In genomic region chr17:69207562-69208312, GRCm38 (mm10) we compare ENCODE assay signal across 16 mouse cellular contexts.
DNase-seq lines count a peak whose midpoint lies in the region; ATAC-seq lines count a peak whose summit lies in the region.
"Had no signal": no experiment of that assay in that cellular context is flagged by ENCODE, and none has a peak within 500 bp of the region (broad histone marks: within the 10 kb centered on the region; RNA-seq: fewer than 3 reads in every experiment).

No protein-coding gene starts in this region.

- DNase-seq in kidney, postnatal 36 days, result no peak
- no peak for DNase-seq in midbrain, embryonic 10.5 days (ENCODE audit: low spot score)
- no peak for DNase-seq in heart, postnatal 14 days
- no peak for DNase-seq in adrenal gland, adult 18-20 months (ENCODE audit: low spot score in 2 of 2)
- DNase-seq in gastrocnemius, postnatal 14 days, result no peak
- DNase-seq: adrenal gland, postnatal 10 days; liver, embryonic 13.5 days; lung, postnatal 14 days; right cerebral cortex, postnatal 14 days; thymus, postnatal 25 days had no signal

- intact Hi-C loops in heart, postnatal 14 days (cut with DNase I), result no loop called here
- intact Hi-C loops in gastrocnemius, postnatal 14 days (cut with DNase I; ENCODE audit: low total_unique reads), result no loop called here

- no peaks in the 10 kb centered on the region for H3K4me1 ChIP-seq in kidney, embryonic 14.5 days (ENCODE audit: control insufficient read depth, insufficient read depth, low read length)
- H3K4me1 ChIP-seq in forebrain, embryonic 16.5 days (replicated peaks; ENCODE audit: control insufficient read depth, insufficient read depth, low read length), result peaks cover 7% of the 10 kb centered on the region
- H3K4me1 ChIP-seq in midbrain, embryonic 10.5 days, result peaks cover 9% of the 10 kb centered on the region
- peaks cover 10% of the 10 kb centered on the region for H3K4me1 ChIP-seq in neural tube, embryonic 15.5 days
- H3K4me1 ChIP-seq: liver, embryonic 13.5 days had no signal

- no peaks in the 10 kb centered on the region for H3K9me3 ChIP-seq in kidney, embryonic 14.5 days (ENCODE audit: control insufficient read depth, low read length)
- H3K9me3 ChIP-seq in forebrain, embryonic 16.5 days (ENCODE audit: control insufficient read depth, low read length), result no peaks in the 10 kb centered on the region; the same call in 1 of the 2 replicates
- peaks cover 3% of the 10 kb centered on the region; the same call in 1 of the 2 replicates for H3K9me3 ChIP-seq in midbrain, embryonic 10.5 days (replicated peaks)
- no peaks in the 10 kb centered on the region for H3K9me3 ChIP-seq in neural tube, embryonic 15.5 days (replicated peaks)
- H3K9me3 ChIP-seq: heart, embryonic 10.5 days; liver, embryonic 13.5 days had no signal

- no peaks in the 10 kb centered on the region for H3K27me3 ChIP-seq in kidney, embryonic 14.5 days (ENCODE audit: control insufficient read depth, insufficient read depth, low read length)
- H3K27me3 ChIP-seq in forebrain, embryonic 16.5 days (replicated peaks; ENCODE audit: control insufficient read depth, insufficient read depth, low read length), result no peaks in the 10 kb centered on the region
- H3K27me3 ChIP-seq in midbrain, embryonic 10.5 days (ENCODE audit: low read depth, poor library complexity, severe bottlenecking), result no peaks in the 10 kb centered on the region
- no peaks in the 10 kb centered on the region for H3K27me3 ChIP-seq in neural tube, embryonic 15.5 days (replicated peaks)
- H3K27me3 ChIP-seq: liver, embryonic 13.5 days had no signal

- H3K27ac ChIP-seq in kidney, embryonic 14.5 days (ENCODE audit: low read depth, low read length), result no peak overlapping the region
- H3K27ac ChIP-seq in forebrain, embryonic 16.5 days (ENCODE audit: low read length), result no peak overlapping the region
- peak overlapping the region; percentile 49; the same call in 1 of the 2 replicates for H3K27ac ChIP-seq in midbrain, embryonic 10.5 days (replicated peaks)
- H3K27ac ChIP-seq in neural tube, embryonic 15.5 days (replicated peaks), result no peak overlapping the region
- H3K27ac ChIP-seq: heart, embryonic 10.5 days; liver, embryonic 13.5 days had no signal

- H3K4me3 ChIP-seq in kidney, embryonic 14.5 days (ENCODE audit: low read length), result no peak overlapping the region
- H3K4me3 ChIP-seq in forebrain, embryonic 16.5 days (replicated peaks; ENCODE audit: low read length), result no peak overlapping the region
- H3K4me3 ChIP-seq in midbrain, embryonic 10.5 days, result no peak overlapping the region
- no peak overlapping the region for H3K4me3 ChIP-seq in neural tube, embryonic 15.5 days (replicated peaks)
- H3K4me3 ChIP-seq: erythroblast, embryonic 14.5 days; heart, embryonic 10.5 days; liver, embryonic 13.5 days; myocyte had no signal

- WGBS in kidney, embryonic 14.5 days, result 44% methylated on average over 15 of the region's 15 CpGs
- 29% methylated on average over 15 of the region's 15 CpGs for WGBS in forebrain, embryonic 16.5 days
- WGBS in midbrain, embryonic 10.5 days, result 41% methylated on average over 15 of the region's 15 CpGs
- WGBS in neural tube, embryonic 15.5 days, result 22% methylated on average over 15 of the region's 15 CpGs

- ATAC-seq in kidney, embryonic 14.5 days (ENCODE audit: low FRiP score, low TSS enrichment), result 0 out of 2 replicates have a peak, but pooled peaks have one; percentile 16
- peak; percentile 83 for ATAC-seq in forebrain, embryonic 16.5 days
- peak; percentile 53; the same call in 1 of the 2 replicates for ATAC-seq in neural tube, embryonic 15.5 days (ENCODE audit: low FRiP score)

- no peaks in the 10 kb centered on the region; the same call in 1 of the 2 replicates for H3K36me3 ChIP-seq in kidney, embryonic 14.5 days (ENCODE audit: control insufficient read depth, insufficient read depth, low read length)
- H3K36me3 ChIP-seq in forebrain, embryonic 16.5 days (ENCODE audit: control insufficient read depth, insufficient read depth), result peaks cover 10% of the 10 kb centered on the region
- H3K36me3 ChIP-seq in midbrain, embryonic 10.5 days, result peaks cover 10% of the 10 kb centered on the region
- peaks cover 9% of the 10 kb centered on the region for H3K36me3 ChIP-seq in neural tube, embryonic 15.5 days

- no peak overlapping the region for H3K9ac ChIP-seq in kidney, embryonic 14.5 days (ENCODE audit: low read depth, low read length)
- H3K9ac ChIP-seq in forebrain, embryonic 16.5 days (replicated peaks; ENCODE audit: low read depth, low read length), result 0 out of 2 replicates have a peak overlapping the region, but pooled peaks have one; percentile 17
- H3K9ac ChIP-seq in neural tube, embryonic 15.5 days (replicated peaks), result no peak overlapping the region
- H3K9ac ChIP-seq: liver, embryonic 13.5 days had no signal

- H3K4me2 ChIP-seq in kidney, embryonic 14.5 days (replicated peaks; ENCODE audit: low read depth, low read length), result no peak overlapping the region
- H3K4me2 ChIP-seq in forebrain, embryonic 16.5 days (ENCODE audit: low read length), result no peak overlapping the region
- H3K4me2 ChIP-seq in neural tube, embryonic 15.5 days, result no peak overlapping the region
- H3K4me2 ChIP-seq: liver, embryonic 13.5 days had no signal

Comparison
In these comparisons a context has a peak if more than half of its experiments do, and no peak if none do; other contexts are left out.
1. ATAC-seq: peak in every context shown above with its lines; median percentile 83 in forebrain, embryonic 16.5 days; 53 in neural tube, embryonic 15.5 days; 16 in kidney, embryonic 14.5 days.